Mouse (Mus musculus) limb, embryonic 13.5 days (tissue): Measurements from ENCODE around the gene Ghrl. TPM values are rescaled to one million over a fixed set of nuclear protein-coding genes. Genes with fewer than 3 reads are reported as not detected.
"Not testable (repeated sequence)": the region's sequence is repeated elsewhere in the genome, so short reads cannot be mapped to it uniquely, and the experiment has no call there.

Experiments used
- ATAC-seq: fragments of 200-750 bp; cut with Nextera tagmentation; 2 replicates; pipeline ENCODE4 v1.8.0; 2017; ENCODE audit warnings: low read depth, moderate number of reproducible peaks, moderate TSS enrichment; ENCODE audit not compliant: low FRiP score
- H3K27ac ChIP-seq: fragments of 300-500 bp; sonication (generic); 2 replicates; pipeline ENCODE4 v1.5.1; 2015; ENCODE audit warnings: inconsistent platforms, mild to moderate bottlenecking, moderate library complexity
- H3K27me3 ChIP-seq: fragments of 300-500 bp; sonication (generic); 2 replicates; pipeline ENCODE4 v1.6.1; 2015; ENCODE audit warnings: mild to moderate bottlenecking, inconsistent platforms
- H3K36me3 ChIP-seq: fragments of 300-500 bp; sonication (generic); 2 replicates; pipeline ENCODE4 v1.6.1; 2015; ENCODE audit warnings: inconsistent platforms, mild to moderate bottlenecking, moderate library complexity
- H3K4me1 ChIP-seq: fragments of 300-500 bp; sonication (generic); 2 replicates; pipeline ENCODE4 v1.6.1; 2015; ENCODE audit warnings: inconsistent platforms
- H3K4me2 ChIP-seq: fragments of 300-500 bp; sonication (generic); replicated peaks from 2 replicates; pipeline ENCODE4 v1.6.1; 2015; ENCODE audit warnings: inconsistent platforms, mild to moderate bottlenecking, moderate library complexity
- H3K4me3 ChIP-seq: fragments of 300-500 bp; sonication (generic); 2 replicates; pipeline ENCODE4 v1.5.1; 2015; ENCODE audit warnings: moderate library complexity, mild to moderate bottlenecking, inconsistent platforms
- H3K9ac ChIP-seq: fragments of 300-500 bp; sonication (generic); 2 replicates; pipeline ENCODE4 v1.6.1; 2015; ENCODE audit warnings: mild to moderate bottlenecking, inconsistent platforms
- H3K9me3 ChIP-seq: fragments of 300-500 bp; sonication (generic); 2 replicates; pipeline ENCODE4 v1.6.1; 2016; ENCODE audit warnings: inconsistent platforms
- whole genome bisulfite sequencing: fragments of 180-500 bp; shearing (Covaris S2); methylation state at CpG from one replicate; pipeline ENCODE4 v1.1.7; 2015; 5-methylcytosine and 5-hydroxymethylcytosine counted together
- microRNA-seq: library from miRNA; unstranded; fragments of <30 nt; microRNA quantifications from one replicate; pipeline ENCODE4, GENCODE M21; 2016
- polyA plus RNA-seq: library from polyadenylated mRNA; unstranded; fragments of >200 nt; fragmentation: Nextera tagmentation; extraction: Ambion mirVana; gene quantifications from 2 replicates; pipeline ENCODE4 v1.2.1, GENCODE M21; 2015

Ghrl gene
- polyA plus RNA-seq, 1 experiment from 2014 or later: 0.65 TPM

DNA sequence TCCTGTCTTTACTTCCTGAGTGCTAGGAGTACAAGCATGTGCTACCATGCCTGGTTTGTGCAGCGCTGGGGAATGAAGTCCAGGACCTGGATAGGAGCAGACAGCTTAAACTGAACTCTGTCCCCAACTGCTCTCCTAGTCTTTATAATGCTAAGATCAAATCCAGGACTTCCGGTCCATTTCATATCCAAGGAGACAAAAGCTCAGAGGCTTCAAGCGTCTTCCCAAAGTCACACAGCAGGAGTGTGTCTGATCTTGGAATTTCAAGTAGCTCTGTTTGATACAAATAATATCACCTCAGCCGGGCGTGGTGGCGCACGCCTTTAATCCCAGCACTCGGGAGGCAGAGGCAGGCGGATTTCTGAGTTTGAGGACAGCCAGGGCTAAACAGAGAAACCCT, 43.7 kb downstream of the Ghrl start:
- H3K36me3 ChIP-seq: no peaks in the 10 kb centered on the region
- no peaks in the 10 kb centered on the region for H3K9me3 ChIP-seq
- peaks cover 3% of the 10 kb centered on the region; the same call in 1 of the 2 replicates for H3K4me1 ChIP-seq
- no peak overlapping the region for H3K4me3 ChIP-seq
- whole genome bisulfite sequencing: 95% methylated on average over 9 of the region's 9 CpGs
- H3K27ac ChIP-seq: no peak overlapping the region
- no peak overlapping the region for H3K4me2 ChIP-seq
- no peak for ATAC-seq
- H3K27me3 ChIP-seq: no peaks in the 10 kb centered on the region
- no peak overlapping the region for H3K9ac ChIP-seq

DNA sequence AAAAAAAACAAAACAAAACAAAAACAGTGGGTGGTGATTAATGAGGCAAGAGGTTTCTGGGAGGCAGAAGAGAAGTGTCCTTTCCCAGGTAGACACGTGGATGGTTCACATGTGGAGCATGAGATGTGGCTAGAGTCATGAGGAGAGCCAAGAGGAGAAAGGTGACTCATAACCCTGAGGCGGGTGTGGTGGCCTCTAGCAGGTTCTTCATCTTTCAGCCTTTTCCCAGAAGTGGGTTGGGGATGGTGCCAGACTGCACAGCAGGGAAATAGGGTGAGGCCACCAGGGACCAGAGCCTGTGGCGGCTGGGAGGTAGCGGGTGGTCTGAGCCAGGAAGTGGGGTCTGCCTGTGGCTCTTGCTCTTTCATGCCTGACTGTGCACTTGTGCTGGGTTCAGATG, 44.4 kb downstream of the Ghrl start:
- ATAC-seq: no peak
- no peaks in the 10 kb centered on the region for H3K27me3 ChIP-seq
- H3K27ac ChIP-seq: no peak overlapping the region

DNA sequence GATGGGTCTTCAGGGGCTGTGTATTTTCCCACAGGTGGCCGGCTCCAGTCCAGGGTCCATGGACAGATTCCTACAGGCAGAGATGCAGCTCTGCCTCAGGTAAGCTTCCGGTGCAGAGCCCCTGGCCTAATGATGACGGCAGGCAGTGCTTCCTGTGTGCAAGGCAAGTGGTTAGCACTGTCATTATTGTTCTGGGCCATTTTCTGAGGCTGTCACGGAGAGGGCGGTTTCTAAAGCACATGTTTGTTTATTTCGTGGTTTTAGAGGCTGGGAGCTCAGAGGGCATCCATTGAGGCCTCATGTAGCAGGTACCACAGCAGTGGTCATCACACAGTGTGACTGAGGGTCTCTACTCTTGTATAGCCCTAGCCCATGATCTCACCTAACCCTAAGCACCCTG, 46.7 kb downstream of the Ghrl start:
- WGBS: 75% methylated on average over 6 of the region's 6 CpGs

More for the DNA sequence above, 44.4 kb downstream of the Ghrl start:
- WGBS: 77% methylated on average over 4 of the region's 4 CpGs
- H3K4me1 ChIP-seq: peaks cover 3% of the 10 kb centered on the region; the same call in 1 of the 2 replicates
- no peak overlapping the region for H3K4me3 ChIP-seq
- H3K9me3 ChIP-seq: no peaks in the 10 kb centered on the region
- H3K9ac ChIP-seq: no peak overlapping the region
- H3K4me2 ChIP-seq: no peak overlapping the region
- H3K36me3 ChIP-seq: no peaks in the 10 kb centered on the region

DNA sequence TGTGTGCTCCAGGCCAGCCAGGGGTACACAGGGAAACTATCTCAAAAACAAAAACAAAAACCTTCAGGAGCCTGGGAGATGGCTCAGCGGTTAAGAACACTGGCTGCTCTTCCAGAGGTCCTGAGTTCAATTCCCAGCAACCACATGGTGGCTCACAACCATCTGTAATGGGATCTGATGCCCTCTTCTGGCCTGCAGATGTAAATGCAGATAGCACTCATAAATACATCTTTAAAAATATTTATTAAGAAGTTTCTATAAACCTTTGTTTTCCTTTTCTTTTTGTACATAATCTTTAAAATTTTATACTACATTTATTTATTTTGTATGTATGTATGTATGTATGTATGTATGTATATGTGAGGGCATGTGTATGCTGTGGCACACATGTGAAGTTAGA, 47.7 kb downstream of the Ghrl start:
- WGBS: 96% methylated on average over 1 of the region's 1 CpGs
- not testable (repeated sequence) for ATAC-seq, H3K36me3 ChIP-seq, H3K4me2 ChIP-seq, H3K9ac ChIP-seq, H3K4me3 ChIP-seq, H3K9me3 ChIP-seq, H3K27me3 ChIP-seq, H3K27ac ChIP-seq
- peaks cover 23% of the 10 kb centered on the region for H3K4me1 ChIP-seq

More for the DNA sequence above, 46.7 kb downstream of the Ghrl start:
- Histone ChIP-seq H3K4me3 (no peak overlapping the region), H3K9ac (no peak overlapping the region), H3K36me3 (no peaks in the 10 kb centered on the region), H3K27me3 (no peaks in the 10 kb centered on the region), H3K27ac (no peak overlapping the region), H3K9me3 (no peaks in the 10 kb centered on the region), H3K4me2 (no peak overlapping the region), H3K4me1 (peaks cover 19% of the 10 kb centered on the region)
- ATAC-seq: no peak

DNA sequence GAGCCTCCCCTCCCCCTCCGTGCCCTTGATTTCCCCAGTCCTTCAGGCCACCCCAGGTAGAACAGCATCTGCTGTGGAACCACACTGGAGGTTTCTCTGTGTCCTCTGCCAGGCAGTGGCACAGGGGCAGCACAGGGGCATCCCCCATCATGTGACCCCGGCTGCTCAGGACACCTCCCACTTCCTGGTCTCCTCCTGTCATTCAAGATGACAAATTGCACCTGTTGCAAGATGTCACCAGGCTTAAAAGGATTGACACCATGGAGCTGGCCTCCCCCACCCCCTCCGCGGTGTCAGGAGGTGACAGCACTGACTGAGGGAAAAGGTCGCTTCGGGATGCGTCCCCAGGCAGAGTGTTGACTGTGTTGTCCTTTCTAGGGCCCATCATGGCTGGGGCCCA, 49.9 kb downstream of the Ghrl start:
- peak overlapping the region; percentile 79; the same call in 1 of the 2 replicates for H3K27ac ChIP-seq
- no peaks in the 10 kb centered on the region for H3K27me3 ChIP-seq
- no peak overlapping the region for H3K4me3 ChIP-seq
- no peak overlapping the region for H3K9ac ChIP-seq
- no peak overlapping the region for H3K4me2 ChIP-seq
- WGBS: 60% methylated on average over 7 of the region's 7 CpGs
- no peaks in the 10 kb centered on the region for H3K36me3 ChIP-seq
- ATAC-seq: no peak
- 0 out of 2 replicates have a peak, but pooled peaks cover 5% of the 10 kb centered on the region for H3K9me3 ChIP-seq
- peaks cover 25% of the 10 kb centered on the region for H3K4me1 ChIP-seq

DNA sequence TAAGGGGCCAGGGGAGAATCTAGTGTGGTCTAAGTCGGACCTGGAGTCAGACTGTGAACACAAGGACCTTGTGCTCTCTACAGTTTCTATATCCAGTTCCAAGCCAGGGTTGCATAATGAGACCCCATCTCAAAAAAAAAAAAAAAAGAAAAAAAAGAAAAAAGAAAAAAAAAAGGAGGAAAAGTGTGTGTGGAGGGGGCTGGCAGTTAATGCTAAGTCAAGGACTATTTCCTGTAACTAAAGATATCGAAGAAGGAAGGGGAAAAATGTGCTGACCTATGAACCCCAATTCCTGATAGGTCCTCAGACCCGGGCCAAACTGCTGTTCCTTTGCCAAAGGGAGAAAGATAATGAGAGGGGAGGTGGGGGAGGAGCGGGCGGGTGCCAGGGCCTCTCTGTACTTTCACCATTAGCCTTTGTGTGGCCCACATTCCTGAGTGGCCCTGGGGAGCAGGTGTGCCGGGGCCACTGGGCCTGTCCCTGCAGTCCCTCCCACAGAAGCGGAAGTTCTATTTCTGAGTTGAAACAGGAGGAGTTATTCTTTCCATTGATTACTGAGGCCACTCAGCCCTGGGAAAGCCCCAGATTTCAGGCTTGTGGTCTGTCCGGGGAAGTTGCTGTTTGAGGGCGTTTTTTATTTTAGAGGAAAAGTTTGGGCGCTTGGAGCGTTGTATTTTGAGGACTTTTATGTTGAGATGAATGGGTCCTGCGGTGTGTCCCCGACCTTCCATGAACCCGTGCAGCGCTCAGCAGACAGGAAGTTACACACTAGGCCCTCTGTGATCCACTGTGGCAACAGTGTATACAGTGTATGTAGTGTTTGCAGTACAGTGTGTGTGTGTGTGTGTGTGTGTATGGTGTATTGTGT, 51.2 kb downstream of the Ghrl start:
- H3K9me3 ChIP-seq: 0 out of 2 replicates have a peak, but pooled peaks cover 5% of the 10 kb centered on the region
- ATAC-seq: peak; percentile 86
- H3K9ac ChIP-seq: no peak overlapping the region
- H3K4me3 ChIP-seq: no peak overlapping the region
- no peaks in the 10 kb centered on the region for H3K36me3 ChIP-seq
- no peaks in the 10 kb centered on the region for H3K27me3 ChIP-seq
- H3K27ac ChIP-seq: peak overlapping the region; percentile 79
- WGBS: 48% methylated on average over 15 of the region's 15 CpGs
- H3K4me1 ChIP-seq: peaks cover 25% of the 10 kb centered on the region
- 0 out of 2 replicates have a peak overlapping the region, but pooled peaks have one; percentile 9 for H3K4me2 ChIP-seq

DNA sequence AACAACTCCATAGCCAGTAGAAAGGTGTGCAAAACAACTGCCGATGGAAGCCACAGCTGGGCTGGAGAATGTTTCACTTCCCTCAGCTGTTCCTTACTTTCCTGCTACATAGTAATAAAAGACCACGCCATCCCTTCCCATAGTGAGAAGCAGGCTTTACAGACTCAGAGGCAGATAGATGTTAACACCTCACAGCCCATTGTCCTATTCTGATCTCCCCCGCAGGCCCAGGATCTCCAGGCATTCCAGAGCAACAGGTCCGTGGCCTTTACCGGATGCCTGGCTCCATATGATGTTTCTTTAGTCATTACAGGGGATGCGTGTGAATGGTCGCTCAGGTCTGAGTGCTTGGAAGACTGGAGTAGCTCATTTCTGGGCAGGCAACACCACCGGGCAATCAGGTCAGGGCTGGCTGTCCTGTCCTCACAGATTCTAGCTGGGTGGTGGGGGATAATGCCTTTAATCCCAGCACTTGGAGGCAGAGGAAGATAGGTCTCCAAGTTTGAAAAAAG, 52.0 kb downstream of the Ghrl start:
- Histone ChIP-seq H3K36me3 (no peaks in the 10 kb centered on the region), H3K9ac (no peak overlapping the region), H3K9me3 (0 out of 2 replicates have a peak, but pooled peaks cover 5% of the 10 kb centered on the region), H3K27ac (peak overlapping the region; percentile 11; the same call in 1 of the 2 replicates), H3K4me2 (no peak overlapping the region), H3K27me3 (no peaks in the 10 kb centered on the region), H3K4me3 (no peak overlapping the region), H3K4me1 (peaks cover 25% of the 10 kb centered on the region)
- WGBS: 44% methylated on average over 8 of the region's 8 CpGs
- no peak for ATAC-seq

Small RNA genes lying within 50 kb of the gene (microRNA-seq; reads per million reads assigned to microRNA genes)
- gene Mir7042: 0.70 reads per million

Other genes starting within 250 kb of the Ghrl start
- gene Il17rc, start 248.5 kb downstream of the Ghrl start, polyA plus RNA-seq: 9.9 and 10.5 TPM in 2 replicates
- gene Creld1, start 236.6 kb downstream of the Ghrl start, polyA plus RNA-seq: 14.9 and 17.1 TPM in 2 replicates
- gene Prrt3, start 217.9 kb downstream of the Ghrl start, polyA plus RNA-seq: 0.94 and 1.2 TPM in 2 replicates
- gene Emc3, start 188.2 kb downstream of the Ghrl start, polyA plus RNA-seq: 94.0 and 98.4 TPM in 2 replicates
- 11.6 and 11.7 TPM in 2 replicates for gene Fancd2, start 188.2 kb downstream of the Ghrl start, polyA plus RNA-seq
- not detected in 2 replicates for gene Fancd2os, start 119.2 kb downstream of the Ghrl start, polyA plus RNA-seq
- 232 and 239 TPM in 2 replicates for gene Brk1, start 115.1 kb downstream of the Ghrl start, polyA plus RNA-seq
- gene Vhl, start 95.9 kb downstream of the Ghrl start, polyA plus RNA-seq: 56.5 and 56.6 TPM in 2 replicates
- 3.4 and 3.6 TPM in 2 replicates for gene Irak2, start 81.4 kb downstream of the Ghrl start, polyA plus RNA-seq
- gene Tatdn2, start 22.8 kb downstream of the Ghrl start, polyA plus RNA-seq: 0.91 and 1.3 TPM in 2 replicates
- gene Sec13, start 20.9 kb upstream of the Ghrl start, polyA plus RNA-seq: 321 and 322 TPM in 2 replicates